Mouse (Mus musculus) bone marrow, adult 2 months (tissue): ENCODE measurements around the gene Ppp1r27. TPM values are rescaled to one million over a fixed set of nuclear protein-coding genes. Genes with fewer than 3 reads are reported as not detected.

ENCODE experiments used
- H3K27ac ChIP-seq: fragments of 200-500 bp; 2 replicates; pipeline ENCODE4 v1.5.1; 2012; ENCODE audit warnings: low read depth, mild to moderate bottlenecking, control low read depth, inconsistent platforms, low read length; ENCODE audit not compliant: control insufficient read depth, poor library complexity, insufficient read depth
- H3K4me1 ChIP-seq: fragments of 200-500 bp; 2 replicates; pipeline ENCODE4 v1.6.1; 2011; ENCODE audit warnings: low read length; ENCODE audit not compliant: control insufficient read depth, insufficient read depth
- H3K4me3 ChIP-seq: fragments of 200-500 bp; replicated peaks from 2 replicates; pipeline ENCODE3; 2011; ENCODE audit warnings: mild to moderate bottlenecking, low read depth, low read length, control low read depth; ENCODE audit not compliant: control insufficient read depth
- CTCF ChIP-seq: fragments of 200-500 bp; IDR thresholded peaks from 2 replicates; pipeline ENCODE4 v1.5.1; 2011; ENCODE audit warnings: low read length, control low read depth; ENCODE audit not compliant: control insufficient read depth, insufficient read depth
- POLR2A ChIP-seq: fragments of 200-500 bp; IDR thresholded peaks from 2 replicates; pipeline ENCODE4 v1.6.1; 2011; ENCODE audit warnings: low read depth, mild to moderate bottlenecking, control low read depth, low read length, borderline replicate concordance; ENCODE audit not compliant: control insufficient read depth
- WGBS: fragments of 180-500 bp; shearing (Covaris S2); methylation state at CpG from one replicate; pipeline ENCODE4 v1.1.7; 2018; 5-methylcytosine and 5-hydroxymethylcytosine counted together
- polyA plus RNA-seq: library from polyadenylated mRNA; stranded (reverse); fragments of >200 nt; gene quantifications from 2 replicates; pipeline ENCODE4 v1.2.4, GENCODE M21; 2011; ENCODE audit warnings: low replicate concordance; ENCODE audit not compliant: missing spikeins, insufficient read depth, insufficient read length

Gene Ppp1r27
- polyA plus RNA-seq, 1 experiment = not detected

- Histone ChIP-seq H3K4me3 (no peak overlapping the region), H3K27ac (no peak overlapping the region), H3K4me1 (peaks cover 5% of the 10 kb centered on the region)
- TF ChIP-seq POLR2A (no peak), CTCF (no peak)
- WGBS = 45% methylated on average over 4 of the region's 4 CpGs
Measured at GRCm38 (mm10) chr11:120506899-120507298, 44.0 kb downstream of the Ppp1r27 start.

- peaks cover 3% of the 10 kb centered on the region for H3K4me1 ChIP-seq
- WGBS = 85% methylated on average over 3 of the region's 3 CpGs
- H3K27ac ChIP-seq = no peak overlapping the region
- H3K4me3 ChIP-seq = no peak overlapping the region
- TF ChIP-seq CTCF = no peak
- no peak for TF ChIP-seq POLR2A
Measured at GRCm38 (mm10) chr11:120505661-120506060, 45.3 kb downstream of the Ppp1r27 start.

DNA sequence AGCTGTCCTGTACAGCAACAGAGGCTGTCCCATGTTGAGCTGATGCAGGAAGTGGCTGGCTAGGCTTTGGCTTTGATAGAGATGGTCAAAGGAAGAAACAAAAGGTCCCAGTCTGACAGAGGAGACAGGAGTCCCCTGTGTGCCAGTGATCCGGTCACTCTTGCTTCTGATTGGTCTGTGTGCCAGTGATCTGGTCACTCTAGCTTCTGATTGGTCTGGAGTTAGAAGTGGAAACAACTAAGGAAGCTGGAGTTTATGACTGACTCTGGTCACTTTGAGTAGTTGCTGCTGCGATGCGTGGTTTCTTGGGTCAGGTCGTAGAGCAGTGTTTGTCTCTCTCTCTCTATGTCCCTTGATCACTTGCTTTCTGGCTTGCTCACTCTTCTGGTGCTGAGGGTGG, 49.2 kb downstream of the Ppp1r27 start:
- no peaks in the 10 kb centered on the region for H3K4me1 ChIP-seq
- WGBS = 73% methylated on average over 4 of the region's 4 CpGs
- no peak overlapping the region for H3K27ac ChIP-seq
- no peak overlapping the region for H3K4me3 ChIP-seq
- TF ChIP-seq CTCF (no peak), POLR2A (no peak)

- no peak for TF ChIP-seq POLR2A
- Histone ChIP-seq H3K27ac (no peak overlapping the region), H3K4me1 (no peaks in the 10 kb centered on the region), H3K4me3 (no peak overlapping the region)
- WGBS = 54% methylated on average over 6 of the region's 6 CpGs
Measured at GRCm38 (mm10) chr11:120501018-120501417, 49.9 kb downstream of the Ppp1r27 start.

- Histone ChIP-seq H3K27ac (no peak overlapping the region), H3K4me3 (no peak overlapping the region), H3K4me1 (no peaks in the 10 kb centered on the region)
- TF ChIP-seq CTCF (no peak), POLR2A (no peak)
- whole genome bisulfite sequencing = 12% methylated on average over 3 of the region's 3 CpGs
Measured at GRCm38 (mm10) chr11:120500357-120500756, 50.6 kb downstream of the Ppp1r27 start.

Other genes starting within 250 kb of the Ppp1r27 start
- gene Actg1, start 202.6 kb downstream of the Ppp1r27 start, polyA plus RNA-seq = 387 and 760 TPM in 2 replicates
- gene Fscn2, start 189.6 kb downstream of the Ppp1r27 start, polyA plus RNA-seq = not detected in 2 replicates
- gene Faap100, start 172.4 kb downstream of the Ppp1r27 start, polyA plus RNA-seq = 3.1 and 10.9 TPM in 2 replicates
- gene Nploc4, start 113.4 kb downstream of the Ppp1r27 start, polyA plus RNA-seq = 30.0 and 30.5 TPM in 2 replicates
- not detected in 2 replicates for gene Tspan10, start 108.5 kb downstream of the Ppp1r27 start, polyA plus RNA-seq
- gene Pde6g, start 97.6 kb downstream of the Ppp1r27 start, polyA plus RNA-seq = not detected in 2 replicates
- gene Oxld1, start 93.1 kb downstream of the Ppp1r27 start, polyA plus RNA-seq = 2.0 and 4.4 TPM in 2 replicates
- 19.2 and 29.6 TPM in 2 replicates for gene Ccdc137, start 93.0 kb downstream of the Ppp1r27 start, polyA plus RNA-seq
- 5.5 and 6.7 TPM in 2 replicates for gene Arl16, start 83.5 kb downstream of the Ppp1r27 start, polyA plus RNA-seq
- 60.4 and 87.1 TPM in 2 replicates for gene Mrpl12, start 66.5 kb downstream of the Ppp1r27 start, polyA plus RNA-seq
- gene Slc25a10, start 59.3 kb downstream of the Ppp1r27 start, polyA plus RNA-seq = 20.6 and 21.0 TPM in 2 replicates
- 0.81 and 1.3 TPM in 2 replicates for gene Gcgr, start 20.4 kb downstream of the Ppp1r27 start, polyA plus RNA-seq
- 72.1 and 86.5 TPM in 2 replicates for gene Mcrip1, start 1.4 kb downstream of the Ppp1r27 start, polyA plus RNA-seq
- 86.5 and 236 TPM in 2 replicates for gene P4hb, start 22.1 kb upstream of the Ppp1r27 start, polyA plus RNA-seq
- gene Arhgdia, start 30.5 kb upstream of the Ppp1r27 start, polyA plus RNA-seq = 112 and 172 TPM in 2 replicates
- 165 and 174 TPM in 2 replicates for gene Alyref, start 47.2 kb upstream of the Ppp1r27 start, polyA plus RNA-seq
- gene Anapc11, start 47.3 kb upstream of the Ppp1r27 start, polyA plus RNA-seq = 26.6 and 32.6 TPM in 2 replicates
- 3.8 TPM in 1 of 2 replicates, not detected in the other for gene Npb, start 57.3 kb upstream of the Ppp1r27 start, polyA plus RNA-seq
- gene Pcyt2, start 66.8 kb upstream of the Ppp1r27 start, polyA plus RNA-seq = 45.4 and 46.8 TPM in 2 replicates
- 67.9 and 138 TPM in 2 replicates for gene Sirt7, start 74.1 kb upstream of the Ppp1r27 start, polyA plus RNA-seq
- gene Mafg, start 82.5 kb upstream of the Ppp1r27 start, polyA plus RNA-seq = 61.7 and 86.9 TPM in 2 replicates
- gene Pycr1, start 92.6 kb upstream of the Ppp1r27 start, polyA plus RNA-seq = 2.3 TPM in 1 of 2 replicates, not detected in the other
- 6.7 TPM in 1 of 2 replicates, not detected in the other for gene Myadml2, start 97.0 kb upstream of the Ppp1r27 start, polyA plus RNA-seq
- not detected in 2 replicates for gene Notum, start 110.0 kb upstream of the Ppp1r27 start, polyA plus RNA-seq
- 82.0 and 94.3 TPM in 2 replicates for gene Aspscr1, start 121.8 kb upstream of the Ppp1r27 start, polyA plus RNA-seq
- gene Cenpx, start 162.6 kb upstream of the Ppp1r27 start, polyA plus RNA-seq = 39.2 and 57.8 TPM in 2 replicates
- gene Lrrc45, start 162.8 kb upstream of the Ppp1r27 start, polyA plus RNA-seq = 25.5 and 41.4 TPM in 2 replicates
- 2.4 and 5.8 TPM in 2 replicates for gene Rac3, start 170.3 kb upstream of the Ppp1r27 start, polyA plus RNA-seq
- gene Dcxr, start 176.1 kb upstream of the Ppp1r27 start, polyA plus RNA-seq = 7.4 and 9.4 TPM in 2 replicates
- gene Cbr2, start 181.0 kb upstream of the Ppp1r27 start, polyA plus RNA-seq = 3.8 and 8.0 TPM in 2 replicates
- 15.5 and 52.5 TPM in 2 replicates for gene Hmga1b, start 211.7 kb upstream of the Ppp1r27 start, polyA plus RNA-seq
- 9.1 and 19.9 TPM in 2 replicates for gene Rfng, start 233.1 kb upstream of the Ppp1r27 start, polyA plus RNA-seq
- 29.6 and 38.0 TPM in 2 replicates for gene Gps1, start 233.1 kb upstream of the Ppp1r27 start, polyA plus RNA-seq
- 24.2 and 57.6 TPM in 2 replicates for gene Dus1l, start 245.3 kb upstream of the Ppp1r27 start, polyA plus RNA-seq